Mouse (Mus musculus): ENCODE results near the gene Ucn2. TPM values are rescaled to one million over a fixed set of nuclear protein-coding genes. Genes with fewer than 3 reads are reported as not detected.

Ucn2 gene
- polyA plus RNA-seq, 2 experiments = 0.06 TPM; not detected in 1

DNA sequence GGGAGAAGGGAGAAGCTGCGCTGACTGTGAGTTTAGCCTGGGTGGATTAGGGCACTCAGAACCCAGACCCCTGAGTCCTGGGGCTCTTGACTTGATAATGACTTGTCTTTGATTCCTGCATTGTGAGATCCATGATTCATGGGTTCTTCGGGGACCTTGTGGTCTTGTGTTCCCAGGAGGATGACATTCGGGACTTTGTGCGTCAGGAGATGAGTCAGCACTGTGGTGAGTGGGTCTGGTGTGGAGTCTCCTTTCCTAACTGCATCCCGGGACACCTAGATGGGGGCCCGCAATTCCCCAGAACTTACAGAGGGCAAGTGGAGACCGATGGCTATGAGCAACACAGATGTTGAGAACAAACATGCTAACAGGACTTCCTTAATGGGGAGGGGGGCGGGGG is 3.3 kb upstream of the Ucn2 start:
- 59% methylated on average over 8 of the region's 8 CpGs for whole genome bisulfite sequencing (ENCODE audit: insufficient replicate concordance)
- Histone ChIP-seq H3K27ac (no peak overlapping the region), H3K27me3 (ENCODE audit: control insufficient read depth, insufficient read depth, low read length) (no peaks in the 10 kb centered on the region), H3K4me3 (ENCODE audit: insufficient read depth in 1 of 2, low read depth in 2 of 2, low read length in 2 of 2) (no peak overlapping the region), H3K36me3 (replicated peaks; ENCODE audit: control insufficient read depth, insufficient read depth, low read depth) (no peaks in the 10 kb centered on the region), H3K9me3 (ENCODE audit: control insufficient read depth, low read length) (no peaks in the 10 kb centered on the region), H3K9ac (replicated peaks) (no peak overlapping the region), H3K4me2 (ENCODE audit: low read depth) (no peak overlapping the region), H3K4me1 (replicated peaks; ENCODE audit: control insufficient read depth in 2 of 2, insufficient read depth in 2 of 2, low read length in 1 of 2) (peaks cover 4 to 10% of the 10 kb centered on the region in 2 experiments)
- no peak for TF ChIP-seq CTCF (IDR thresholded peaks at IDR 0.05; ENCODE audit: low read depth)
- no peak for TF ChIP-seq EP300 (IDR thresholded peaks at IDR 0.05; ENCODE audit: low read depth)
- DNase-seq (ENCODE audit: low read depth in 3 of 3, low spot score in 3 of 3) (no peak), ATAC-seq (ENCODE audit: insufficient read depth) (no peak)

DNA sequence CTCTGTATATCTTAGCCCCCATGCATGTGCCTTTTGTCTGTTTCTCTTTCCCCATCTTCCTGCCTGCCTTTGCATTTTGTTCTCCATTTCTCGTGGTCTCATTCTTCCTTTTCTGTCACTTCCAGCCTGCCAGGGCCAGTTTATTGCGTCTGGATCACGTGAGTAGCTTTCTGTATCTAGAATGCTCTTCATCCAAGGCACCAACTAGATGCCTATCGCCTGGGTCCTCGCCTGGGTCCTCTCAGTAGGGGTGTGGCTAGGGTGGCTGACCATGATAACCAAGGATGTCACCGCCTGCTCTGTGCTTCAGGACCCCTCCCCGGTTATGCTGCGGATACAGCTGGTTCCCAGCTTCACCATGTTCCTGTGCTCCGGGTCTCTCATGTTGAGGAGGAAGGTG is 2.6 kb upstream of the Ucn2 start:
- WGBS (ENCODE audit: insufficient replicate concordance) = 25% methylated on average over 9 of the region's 9 CpGs
- peak overlapping the region; percentile 51 for H3K4me2 ChIP-seq (ENCODE audit: low read depth)
- DNase-seq (ENCODE audit: low read depth in 3 of 3, low spot score in 3 of 3) = peak in 2 of 3 experiments; percentile 18 to 41
- TF ChIP-seq CTCF (IDR thresholded peaks at IDR 0.05; ENCODE audit: low read depth) = no peak
- TF ChIP-seq EP300 (IDR thresholded peaks at IDR 0.05; ENCODE audit: low read depth) = no peak; the same call in 1 of the 2 replicates
- peaks cover 4 to 14% of the 10 kb centered on the region in 2 experiments for H3K4me1 ChIP-seq (replicated peaks; ENCODE audit: control insufficient read depth in 2 of 2, insufficient read depth in 2 of 2, low read length in 1 of 2)
- peak; percentile 80 for ATAC-seq (ENCODE audit: insufficient read depth)
- H3K36me3 ChIP-seq (replicated peaks; ENCODE audit: control insufficient read depth, insufficient read depth, low read depth) = no peaks in the 10 kb centered on the region
- no peaks in the 10 kb centered on the region for H3K9me3 ChIP-seq (ENCODE audit: control insufficient read depth, low read length)
- H3K27ac ChIP-seq = no peak overlapping the region
- H3K27me3 ChIP-seq (ENCODE audit: control insufficient read depth, insufficient read depth, low read length) = no peaks in the 10 kb centered on the region
- H3K9ac ChIP-seq (replicated peaks) = 0 out of 2 replicates have a peak overlapping the region, but pooled peaks have one; percentile 6
- no peak overlapping the region for H3K4me3 ChIP-seq (ENCODE audit: insufficient read depth in 1 of 2, low read depth in 2 of 2, low read length in 2 of 2)

GRCm38 (mm10) chr9:108987704-108988350 is 2.0 kb downstream of the Ucn2 start:
- H3K9ac ChIP-seq (replicated peaks) = no peak overlapping the region
- H3K4me2 ChIP-seq (ENCODE audit: low read depth) = no peak overlapping the region
- peaks cover 10 to 31% of the 10 kb centered on the region in 2 experiments for H3K4me1 ChIP-seq (replicated peaks; ENCODE audit: control insufficient read depth in 2 of 2, insufficient read depth in 2 of 2, low read length in 1 of 2)
- 24% methylated on average over 15 of the region's 15 CpGs for WGBS (ENCODE audit: insufficient replicate concordance)
- TF ChIP-seq EP300 (IDR thresholded peaks at IDR 0.05; ENCODE audit: low read depth) = no peak
- TF ChIP-seq CTCF (IDR thresholded peaks at IDR 0.05; ENCODE audit: low read depth) = no peak
- no peaks in the 10 kb centered on the region for H3K27me3 ChIP-seq (ENCODE audit: control insufficient read depth, insufficient read depth, low read length)
- H3K36me3 ChIP-seq (replicated peaks; ENCODE audit: control insufficient read depth, insufficient read depth, low read depth) = no peaks in the 10 kb centered on the region
- no peak overlapping the region for H3K27ac ChIP-seq
- ATAC-seq (ENCODE audit: insufficient read depth) (no peak), DNase-seq (ENCODE audit: low read depth in 3 of 3, low spot score in 3 of 3) (no peak)
- H3K4me3 ChIP-seq (ENCODE audit: insufficient read depth in 1 of 2, low read depth in 2 of 2, low read length in 2 of 2) = no peak overlapping the region
- H3K9me3 ChIP-seq (ENCODE audit: control insufficient read depth, low read length) = no peaks in the 10 kb centered on the region

- Histone ChIP-seq H3K4me1 (replicated peaks; ENCODE audit: control insufficient read depth in 2 of 2, insufficient read depth in 2 of 2, low read length in 1 of 2) (peaks cover 6 to 23% of the 10 kb centered on the region in 2 experiments), H3K4me2 (ENCODE audit: low read depth) (no peak overlapping the region), H3K27me3 (ENCODE audit: control insufficient read depth, insufficient read depth, low read length) (no peaks in the 10 kb centered on the region), H3K4me3 (ENCODE audit: insufficient read depth in 1 of 2, low read depth in 2 of 2, low read length in 2 of 2) (no peak overlapping the region), H3K9ac (replicated peaks) (no peak overlapping the region), H3K36me3 (replicated peaks; ENCODE audit: control insufficient read depth, insufficient read depth, low read depth) (no peaks in the 10 kb centered on the region), H3K27ac (no peak overlapping the region), H3K9me3 (ENCODE audit: control insufficient read depth, low read length) (no peaks in the 10 kb centered on the region)
- ATAC-seq (ENCODE audit: insufficient read depth) = no peak
- no peak for DNase-seq (ENCODE audit: low read depth in 3 of 3, low spot score in 3 of 3)
- TF ChIP-seq CTCF (IDR thresholded peaks at IDR 0.05; ENCODE audit: low read depth) = no peak
- TF ChIP-seq EP300 (IDR thresholded peaks at IDR 0.05; ENCODE audit: low read depth) = no peak
- WGBS (ENCODE audit: insufficient replicate concordance) = 63% methylated on average over 4 of the region's 4 CpGs
Observed at GRCm38 (mm10) chr9:108989802-108990461, 4.1 kb downstream of the Ucn2 start.

DNA sequence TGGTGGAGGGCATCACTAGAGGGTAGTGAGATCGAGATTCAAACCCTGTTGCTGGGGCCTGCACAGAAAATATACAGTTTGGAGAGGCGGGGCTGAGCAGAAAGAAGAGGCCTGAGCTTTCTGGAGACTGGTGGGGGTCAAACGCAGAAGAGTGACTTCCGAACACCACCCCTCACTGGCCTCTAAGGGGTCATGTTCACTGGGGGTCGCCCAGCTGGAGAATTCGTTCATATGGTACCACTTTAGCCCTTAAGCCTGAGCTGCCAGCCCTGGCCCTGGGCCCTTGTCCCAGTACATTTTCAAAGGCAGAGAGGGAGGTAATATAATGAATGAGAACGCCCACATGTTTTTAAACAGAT is 4.6 kb downstream of the Ucn2 start:
- DNase-seq (ENCODE audit: low read depth in 3 of 3, low spot score in 3 of 3) (no peak), ATAC-seq (ENCODE audit: insufficient read depth) (no peak)
- Histone ChIP-seq H3K27ac (no peak overlapping the region), H3K9ac (replicated peaks) (no peak overlapping the region), H3K4me2 (ENCODE audit: low read depth) (no peak overlapping the region; the same call in 1 of the 2 replicates), H3K4me1 (replicated peaks; ENCODE audit: control insufficient read depth in 2 of 2, insufficient read depth in 2 of 2, low read length in 1 of 2) (peaks cover 6 to 29% of the 10 kb centered on the region in 2 experiments), H3K4me3 (ENCODE audit: insufficient read depth in 1 of 2, low read depth in 2 of 2, low read length in 2 of 2) (no peak overlapping the region), H3K9me3 (ENCODE audit: control insufficient read depth, low read length) (no peaks in the 10 kb centered on the region), H3K36me3 (replicated peaks; ENCODE audit: control insufficient read depth, insufficient read depth, low read depth) (no peaks in the 10 kb centered on the region), H3K27me3 (ENCODE audit: control insufficient read depth, insufficient read depth, low read length) (no peaks in the 10 kb centered on the region)
- 72% methylated on average over 7 of the region's 7 CpGs for WGBS (ENCODE audit: insufficient replicate concordance)
- TF ChIP-seq CTCF (IDR thresholded peaks at IDR 0.05; ENCODE audit: low read depth) = no peak
- TF ChIP-seq EP300 (IDR thresholded peaks at IDR 0.05; ENCODE audit: low read depth) = no peak

All from liver, embryonic 14.5 days (tissue).